Mouse (Mus musculus) stomach, embryonic 14.5 days (tissue): ENCODE measurements around the gene Marveld3. TPM values are rescaled to one million over a fixed set of nuclear protein-coding genes. Genes with fewer than 3 reads are reported as not detected.
A peak's percentile ranks its signal among the peaks of the same experiment; 100 is the strongest.

ENCODE experiments used
- ATAC-seq: fragments of 200-750 bp; cut with Nextera tagmentation; 2 replicates; pipeline ENCODE4 v1.8.0; 2017; ENCODE audit warnings: low read depth, moderate TSS enrichment; ENCODE audit not compliant: insufficient number of reproducible peaks, insufficient read depth, low FRiP score
- H3K27ac ChIP-seq: fragments of 300-500 bp; sonication (generic); 2 replicates; pipeline ENCODE4 v1.5.1; 2014; ENCODE audit warnings: mild to moderate bottlenecking, low read length, moderate library complexity, mixed read lengths
- H3K27me3 ChIP-seq: fragments of 300-500 bp; sonication (generic); 2 replicates; pipeline ENCODE4 v1.6.1; 2014; ENCODE audit warnings: low read length, control low read depth, mixed read lengths; ENCODE audit not compliant: control insufficient read depth, insufficient read depth
- H3K36me3 ChIP-seq: fragments of 300-500 bp; sonication (generic); 2 replicates; pipeline ENCODE4 v1.6.1; 2014; ENCODE audit warnings: mild to moderate bottlenecking, control low read depth, low read length, moderate library complexity, mixed read lengths; ENCODE audit not compliant: control insufficient read depth, insufficient read depth
- H3K4me1 ChIP-seq: fragments of 300-500 bp; sonication (generic); 2 replicates; pipeline ENCODE4 v1.6.1; 2014; ENCODE audit warnings: low read length, control low read depth, mixed read lengths; ENCODE audit not compliant: control insufficient read depth, insufficient read depth
- H3K4me2 ChIP-seq: fragments of 300-500 bp; sonication (generic); replicated peaks from 2 replicates; pipeline ENCODE4 v1.6.1; 2014; ENCODE audit warnings: low read depth, low read length, control low read depth
- H3K4me3 ChIP-seq: fragments of 300-500 bp; sonication (generic); 2 replicates; pipeline ENCODE4 v1.5.1; 2014; ENCODE audit warnings: low read depth, low read length, control low read depth
- H3K9ac ChIP-seq: fragments of 300-500 bp; sonication (generic); replicated peaks from 2 replicates; pipeline ENCODE4 v1.6.1; 2014; ENCODE audit warnings: low read depth, mild to moderate bottlenecking, control low read depth, low read length, moderate library complexity, mixed read lengths
- H3K9me3 ChIP-seq: fragments of 300-500 bp; sonication (generic); 2 replicates; pipeline ENCODE4 v1.6.1; 2016; ENCODE audit warnings: low read depth, low read length, control low read depth; ENCODE audit not compliant: control insufficient read depth
- WGBS: fragments of 180-500 bp; shearing (Covaris S2); extraction: QIAGEN DNeasy Blood & Tissue Kit; methylation state at CpG from one replicate; pipeline ENCODE4 v1.1.7; 2014; 5-methylcytosine and 5-hydroxymethylcytosine counted together
- polyA plus RNA-seq: library from polyadenylated mRNA; unstranded; fragments of >200 nt; fragmentation: Nextera tagmentation; extraction: Ambion mirVana; gene quantifications from 2 replicates; pipeline ENCODE4 v1.2.1, GENCODE M21; 2014

The Marveld3 gene
- polyA plus RNA-seq, 1 experiment from 2014 or later = 2.3 TPM

DNA sequence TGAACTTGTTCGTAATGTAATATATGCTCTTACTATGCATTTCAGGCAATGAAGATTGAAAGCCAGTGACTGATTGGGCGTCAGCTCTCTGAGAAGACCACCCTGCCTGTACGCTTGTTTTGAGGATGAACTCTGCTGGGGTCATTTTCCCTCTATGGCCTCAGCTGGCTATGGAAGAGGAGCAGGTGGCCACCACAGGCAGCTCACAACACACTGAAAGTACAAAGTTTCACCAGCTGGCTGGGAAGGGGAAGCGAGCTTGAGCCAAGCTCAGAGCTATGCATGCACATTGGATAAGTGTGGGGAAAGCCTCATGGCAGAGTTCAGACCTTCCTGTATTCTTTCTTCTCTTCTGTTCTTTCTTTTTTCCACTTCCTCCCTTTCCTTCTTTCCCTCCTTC is 2.9 kb downstream of the Marveld3 start:
- no peaks in the 10 kb centered on the region for H3K9me3 ChIP-seq
- H3K27ac ChIP-seq = no peak overlapping the region
- no peaks in the 10 kb centered on the region for H3K36me3 ChIP-seq
- H3K4me2 ChIP-seq = no peak overlapping the region
- no peak overlapping the region for H3K9ac ChIP-seq
- WGBS = 81% methylated on average over 4 of the region's 4 CpGs
- H3K4me1 ChIP-seq = peaks cover 9% of the 10 kb centered on the region; the same call in 1 of the 2 replicates
- ATAC-seq = no peak
- peaks cover 8% of the 10 kb centered on the region; the same call in 1 of the 2 replicates for H3K27me3 ChIP-seq
- H3K4me3 ChIP-seq = no peak overlapping the region

DNA sequence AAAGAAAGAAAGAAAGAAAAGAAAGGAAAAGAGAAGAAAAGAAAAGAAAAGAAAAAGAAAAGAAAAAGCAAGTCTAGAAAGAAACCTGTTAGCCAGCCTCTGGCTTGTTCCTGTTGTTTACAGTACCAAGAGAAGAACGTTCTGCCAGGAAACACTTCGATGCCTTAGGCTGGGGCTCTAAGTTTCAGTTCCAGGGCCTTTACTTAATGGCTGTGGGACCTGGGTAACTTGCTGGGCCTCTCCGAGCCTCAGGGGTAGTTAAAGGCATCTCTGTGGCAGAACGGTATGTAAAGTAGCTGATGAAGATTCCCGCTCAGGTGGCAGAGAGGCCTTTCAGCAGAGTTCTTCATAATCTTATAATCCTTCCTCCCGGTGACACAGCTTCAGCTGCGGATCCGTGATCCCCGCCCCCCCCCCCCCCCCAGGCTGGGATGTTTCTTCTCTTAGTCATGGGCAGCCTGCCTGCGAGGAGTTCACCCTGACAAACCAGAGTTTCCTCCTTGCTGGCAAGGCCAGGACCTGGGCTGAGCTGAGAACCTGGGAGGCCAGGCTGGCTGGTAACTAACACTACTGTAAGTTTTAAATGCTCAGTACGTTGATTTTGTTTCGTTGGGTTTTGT is 3.9 kb downstream of the Marveld3 start:
- no peaks in the 10 kb centered on the region for H3K36me3 ChIP-seq
- no peak overlapping the region for H3K9ac ChIP-seq
- no peak overlapping the region for H3K4me3 ChIP-seq
- ATAC-seq = no peak
- no peak overlapping the region for H3K4me2 ChIP-seq
- H3K27me3 ChIP-seq = peaks cover 8% of the 10 kb centered on the region; the same call in 1 of the 2 replicates
- no peaks in the 10 kb centered on the region for H3K9me3 ChIP-seq
- 24% methylated on average over 12 of the region's 12 CpGs for WGBS
- H3K4me1 ChIP-seq = peaks cover 9% of the 10 kb centered on the region; the same call in 1 of the 2 replicates
- H3K27ac ChIP-seq = peak overlapping the region; percentile 61; the same call in 1 of the 2 replicates

DNA sequence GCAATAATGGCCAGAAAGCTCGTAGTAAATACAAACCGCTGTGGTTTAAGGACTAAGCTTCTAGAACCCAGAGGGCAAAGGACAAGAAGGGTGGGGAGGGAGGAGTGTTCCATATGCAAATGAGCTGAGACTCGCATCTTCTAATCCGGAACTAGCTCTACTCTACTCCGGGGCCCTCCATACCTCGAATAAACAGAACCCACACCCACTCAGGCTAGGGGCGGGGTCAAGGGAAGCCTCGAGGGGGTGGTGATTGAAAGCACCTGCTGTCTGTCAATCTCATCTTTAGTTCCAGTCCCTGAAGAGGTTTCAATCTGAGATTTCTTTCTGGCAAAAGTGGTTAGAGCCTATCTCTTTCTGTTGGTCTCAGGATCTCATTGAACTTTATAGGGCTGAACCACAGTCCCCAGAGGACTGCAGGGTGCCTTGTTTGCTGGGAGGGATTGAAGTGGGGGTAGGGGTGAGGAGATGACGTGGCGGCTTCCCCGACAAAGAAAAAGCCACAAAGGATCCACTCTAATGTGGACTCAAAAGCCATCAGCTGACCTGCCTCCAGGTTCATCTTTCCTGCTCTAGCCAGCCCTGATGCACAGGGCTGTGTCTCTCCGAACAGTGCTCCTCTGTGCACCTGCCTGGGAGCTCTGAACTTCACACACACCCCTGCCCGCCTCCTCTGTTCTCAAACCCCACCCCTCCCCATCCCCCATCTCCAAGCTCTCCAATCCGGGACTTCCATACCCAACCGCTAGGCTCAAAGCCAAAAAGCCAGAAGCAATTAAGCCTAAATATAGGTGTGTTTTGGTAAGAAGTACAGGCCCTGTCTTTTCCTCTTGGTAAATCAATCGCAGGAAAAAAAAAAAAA is 4.6 kb downstream of the Marveld3 start:
- H3K4me3 ChIP-seq = no peak overlapping the region
- 8% methylated on average over 16 of the region's 16 CpGs for WGBS
- H3K9ac ChIP-seq = no peak overlapping the region
- H3K27me3 ChIP-seq = peaks cover 5% of the 10 kb centered on the region; the same call in 1 of the 2 replicates
- peak; percentile 74 for ATAC-seq
- H3K4me2 ChIP-seq = no peak overlapping the region
- peaks cover 9% of the 10 kb centered on the region; the same call in 1 of the 2 replicates for H3K4me1 ChIP-seq
- no peaks in the 10 kb centered on the region for H3K9me3 ChIP-seq
- H3K36me3 ChIP-seq = no peaks in the 10 kb centered on the region
- H3K27ac ChIP-seq = no peak overlapping the region

DNA sequence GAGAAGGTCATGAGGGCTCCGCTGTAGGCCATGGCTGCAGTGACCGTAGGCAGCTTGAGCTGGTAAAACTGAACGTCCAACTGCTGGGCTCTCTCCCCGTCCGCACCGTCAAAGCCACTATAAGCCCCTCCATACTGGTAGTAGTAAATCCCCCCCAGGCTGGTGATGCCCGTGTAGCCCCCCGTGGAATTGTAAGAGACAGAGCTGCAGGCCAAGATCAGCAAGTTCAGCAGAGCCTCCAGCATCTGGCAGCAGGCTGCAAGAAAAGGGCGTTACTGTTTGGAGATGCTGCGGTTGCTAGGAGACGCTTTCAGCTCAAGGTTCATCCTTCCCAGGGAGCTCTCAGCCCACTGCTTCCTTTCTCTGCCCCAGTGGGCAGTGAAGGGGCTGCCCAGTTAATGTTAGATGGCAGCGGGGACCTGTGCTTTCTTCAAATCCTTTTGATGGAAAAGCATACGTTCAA is 7.5 kb downstream of the Marveld3 start:
- Histone ChIP-seq H3K27me3 (no peaks in the 10 kb centered on the region), H3K9ac (no peak overlapping the region), H3K4me2 (no peak overlapping the region), H3K4me3 (no peak overlapping the region), H3K27ac (no peak overlapping the region), H3K4me1 (peaks cover 9% of the 10 kb centered on the region; the same call in 1 of the 2 replicates), H3K36me3 (no peaks in the 10 kb centered on the region), H3K9me3 (no peaks in the 10 kb centered on the region)
- 61% methylated on average over 13 of the region's 13 CpGs for WGBS
- no peak for ATAC-seq

DNA sequence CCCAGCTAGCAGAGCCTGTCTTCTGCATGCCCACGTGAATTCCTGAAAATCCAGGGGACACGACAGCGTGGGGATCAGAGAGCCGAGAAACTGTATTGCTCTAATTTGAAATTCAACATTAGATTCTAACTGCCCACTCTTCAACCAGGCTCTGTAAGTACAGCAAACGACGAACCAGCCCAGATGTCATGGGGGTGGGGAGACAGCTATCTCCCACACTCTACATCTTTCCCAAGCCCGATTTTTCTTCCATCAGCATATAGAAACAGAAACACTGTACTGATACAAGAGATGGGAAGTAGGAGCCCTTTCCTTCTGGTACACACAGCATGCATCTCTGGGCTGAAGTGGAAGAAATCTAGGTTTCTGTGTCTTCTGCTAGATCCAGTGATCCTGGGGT is 9.8 kb downstream of the Marveld3 start:
- Histone ChIP-seq H3K27ac (no peak overlapping the region), H3K4me2 (no peak overlapping the region), H3K4me1 (peaks cover 3% of the 10 kb centered on the region; the same call in 1 of the 2 replicates), H3K27me3 (no peaks in the 10 kb centered on the region), H3K36me3 (no peaks in the 10 kb centered on the region), H3K4me3 (no peak overlapping the region), H3K9ac (no peak overlapping the region), H3K9me3 (no peaks in the 10 kb centered on the region)
- 59% methylated on average over 7 of the region's 7 CpGs for WGBS
- no peak for ATAC-seq

DNA sequence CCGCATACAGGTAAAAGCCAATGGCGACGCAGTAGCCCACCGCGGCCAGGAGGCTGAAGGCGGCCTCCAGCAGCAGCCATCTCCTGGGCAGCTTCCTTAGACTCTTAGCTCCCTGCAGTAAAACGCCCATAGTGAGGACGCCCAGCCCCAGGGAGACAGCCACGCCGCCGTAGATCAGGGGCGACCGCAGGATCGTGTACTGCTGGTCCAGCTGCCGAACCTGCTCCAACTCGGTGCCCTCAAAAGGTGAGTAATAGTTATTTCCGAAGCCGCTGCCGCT is 13.8 kb downstream of the Marveld3 start:
- Histone ChIP-seq H3K36me3 (0 out of 2 replicates have a peak, but pooled peaks cover 2% of the 10 kb centered on the region), H3K27me3 (no peaks in the 10 kb centered on the region), H3K4me3 (peak overlapping the region; percentile 19), H3K27ac (no peak overlapping the region), H3K4me2 (peak overlapping the region; percentile 57), H3K9me3 (no peaks in the 10 kb centered on the region), H3K4me1 (no peaks in the 10 kb centered on the region), H3K9ac (0 out of 2 replicates have a peak overlapping the region, but pooled peaks have one; percentile 11)
- 3% methylated on average over 19 of the region's 19 CpGs for WGBS
- no peak for ATAC-seq

DNA sequence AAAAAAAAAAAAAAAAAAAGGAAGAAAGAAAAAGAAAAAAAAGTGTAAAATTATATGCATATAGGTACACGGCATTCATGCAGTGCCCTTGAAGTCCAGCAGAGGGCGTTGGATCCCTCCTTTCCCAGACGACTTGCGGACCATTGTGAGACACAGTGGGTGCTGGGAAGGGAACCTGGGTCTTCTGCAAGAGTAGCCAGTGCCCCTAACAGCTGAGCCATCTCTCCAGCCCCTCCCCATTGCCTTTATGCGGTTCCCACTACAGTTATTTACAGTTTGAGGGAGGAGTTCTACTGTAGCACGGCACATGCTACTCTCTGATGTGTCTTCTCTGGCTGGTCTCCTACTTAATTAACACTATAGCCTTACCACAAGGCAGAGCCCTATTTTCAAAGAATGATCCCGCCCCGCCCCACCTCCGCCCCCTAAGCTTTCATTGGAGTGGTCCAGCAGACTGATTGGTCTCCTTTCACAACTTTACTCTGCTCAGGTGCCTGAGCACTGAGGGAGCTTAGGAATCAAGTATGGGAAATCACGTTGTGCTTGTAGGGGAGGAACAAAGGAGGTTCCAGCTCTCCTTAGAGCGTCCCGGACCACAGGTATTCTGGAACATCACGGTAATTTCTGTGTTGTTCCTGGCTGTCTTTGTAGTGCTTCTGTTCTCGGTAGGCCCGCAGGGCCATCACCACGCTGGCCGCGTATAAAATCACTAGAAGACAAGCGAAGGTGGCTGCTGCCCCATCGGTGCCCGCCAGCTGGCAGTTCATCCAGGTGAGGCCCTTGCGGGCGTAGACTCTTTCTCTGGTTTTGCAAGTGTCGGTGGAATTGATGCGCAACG is 14.3 kb downstream of the Marveld3 start:
- WGBS = 1% methylated on average over 26 of the region's 26 CpGs
- 0 out of 2 replicates have a peak overlapping the region, but pooled peaks have one; percentile 11 for H3K9ac ChIP-seq
- H3K4me3 ChIP-seq = peak overlapping the region; percentile 19
- no peaks in the 10 kb centered on the region for H3K9me3 ChIP-seq
- H3K4me1 ChIP-seq = no peaks in the 10 kb centered on the region
- 0 out of 2 replicates have a peak, but pooled peaks cover 2% of the 10 kb centered on the region for H3K36me3 ChIP-seq
- no peaks in the 10 kb centered on the region for H3K27me3 ChIP-seq
- peak overlapping the region; percentile 57 for H3K4me2 ChIP-seq
- H3K27ac ChIP-seq = no peak overlapping the region
- ATAC-seq = no peak

DNA sequence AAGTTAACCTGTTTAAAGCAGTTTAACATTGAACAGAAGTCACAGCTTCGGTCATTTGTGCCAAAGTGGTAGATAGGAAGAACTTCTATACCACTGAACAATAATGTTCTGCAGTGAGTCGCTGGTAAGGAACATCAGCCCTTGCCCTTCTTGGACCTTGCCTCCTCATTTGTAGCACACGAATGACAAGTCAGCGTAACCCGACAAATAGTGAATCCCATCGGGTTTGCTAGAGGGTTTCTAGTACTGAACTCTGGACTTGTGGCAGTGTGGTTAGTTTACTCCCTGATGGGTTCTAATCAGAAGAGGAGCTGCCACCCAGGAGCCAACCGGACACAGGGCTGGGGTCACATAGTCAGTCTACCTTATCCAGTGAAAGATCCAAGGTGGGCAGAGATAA is 15.7 kb downstream of the Marveld3 start:
- H3K27ac ChIP-seq = no peak overlapping the region
- H3K9me3 ChIP-seq = no peaks in the 10 kb centered on the region
- no peaks in the 10 kb centered on the region for H3K27me3 ChIP-seq
- no peak overlapping the region for H3K9ac ChIP-seq
- no peak for ATAC-seq
- peaks cover 2% of the 10 kb centered on the region; the same call in 1 of the 2 replicates for H3K36me3 ChIP-seq
- H3K4me3 ChIP-seq = no peak overlapping the region
- WGBS = 86% methylated on average over 7 of the region's 7 CpGs
- no peaks in the 10 kb centered on the region for H3K4me1 ChIP-seq
- H3K4me2 ChIP-seq = no peak overlapping the region
